ENCODE assay signal across 8 mouse cellular contexts in the genomic region with DNA sequence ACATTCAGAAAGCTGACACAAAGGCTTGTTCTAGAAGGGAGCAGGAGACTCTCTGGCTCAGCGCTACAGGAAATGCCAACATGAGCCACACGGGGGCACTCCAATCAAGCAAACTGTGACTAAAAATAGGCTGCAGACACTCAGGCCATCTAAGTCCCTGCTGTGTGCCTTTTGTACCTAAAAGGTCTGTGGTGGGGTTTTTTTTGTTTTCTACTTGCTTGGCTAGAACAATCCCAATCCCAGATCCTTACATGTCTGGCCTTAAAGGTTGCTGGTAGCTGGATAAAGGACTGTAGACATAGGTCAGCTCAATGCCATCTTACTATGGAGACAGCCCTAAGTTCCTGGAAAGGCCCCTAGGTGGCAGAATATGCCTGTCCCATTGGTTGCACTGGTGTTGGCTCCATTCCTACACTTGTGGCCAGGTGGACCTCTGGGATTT. TPM values are rescaled to one million over a fixed set of nuclear protein-coding genes. Genes with fewer than 3 reads are reported as not detected.
DNase-seq lines count a peak whose midpoint lies in the region; ATAC-seq lines count a peak whose summit lies in the region.
"Had no signal": no experiment of that assay in that cellular context is flagged by ENCODE, and none has a peak within 500 bp of the region (broad histone marks: within the 10 kb centered on the region; RNA-seq: fewer than 3 reads in every experiment).

No protein-coding gene starts in this region.

- H3K4me2 ChIP-seq in embryonic facial prominence, embryonic 12.5 days (replicated peaks), result no peak overlapping the region
- H3K4me2 ChIP-seq: limb, embryonic 15.5 days had no signal

- 1% methylated on average over 2 of the region's 2 CpGs for WGBS in embryonic facial prominence, embryonic 12.5 days
- WGBS in large intestine, adult 2 months, result 3% methylated on average over 2 of the region's 2 CpGs

- no peak overlapping the region for H3K27ac ChIP-seq in embryonic facial prominence, embryonic 12.5 days
- H3K27ac ChIP-seq: limb, embryonic 15.5 days had no signal

- H3K9me3 ChIP-seq in embryonic facial prominence, embryonic 12.5 days, result no peaks in the 10 kb centered on the region
- H3K9me3 ChIP-seq: limb, embryonic 15.5 days had no signal

- H3K9ac ChIP-seq in embryonic facial prominence, embryonic 12.5 days, result no peak overlapping the region
- H3K9ac ChIP-seq: limb, embryonic 15.5 days had no signal

- no peaks in the 10 kb centered on the region for H3K27me3 ChIP-seq in embryonic facial prominence, embryonic 12.5 days

- peak; percentile 16 for DNase-seq in MEL-GATA-1-ER (ENCODE audit: extremely low read depth, low read depth)
- DNase-seq in adrenal gland, postnatal 25 days, result peak; percentile 68
- DNase-seq in large intestine, adult 2 months (ENCODE audit: low read depth, low spot score), result peak; percentile 6
- DNase-seq in lung, postnatal 10 days, result peak; percentile 73
- peak; percentile 90 for DNase-seq in retina, postnatal 1 day

- no peaks in the 10 kb centered on the region for H3K36me3 ChIP-seq in embryonic facial prominence, embryonic 12.5 days
- H3K36me3 ChIP-seq: limb, embryonic 15.5 days had no signal

- no peaks in the 10 kb centered on the region for H3K4me1 ChIP-seq in embryonic facial prominence, embryonic 12.5 days
- H3K4me1 ChIP-seq: limb, embryonic 15.5 days had no signal

- no peak overlapping the region for H3K4me3 ChIP-seq in embryonic facial prominence, embryonic 12.5 days
- H3K4me3 ChIP-seq: limb, embryonic 15.5 days had no signal

- 0 out of 2 replicates have a peak, but pooled peaks have one; percentile 43 for ATAC-seq in embryonic facial prominence, embryonic 12.5 days (ENCODE audit: insufficient number of reproducible peaks, insufficient read depth, low FRiP score, low TSS enrichment)
- peak; percentile 73 to 84 for ATAC-seq in hematopoietic stem cell, adult 5-6 weeks (replicated peaks in 1 of 2; ENCODE audit: insufficient read depth in 1 of 2, low FRiP score in 2 of 2, low TSS enrichment in 1 of 2, low read depth in 1 of 2, poor library complexity in 2 of 2, severe bottlenecking in 2 of 2)

RNA-seq across cellular contexts. Expression of a gene that starts 17.6 kb away (rescaled TPM):
- 2.0 and 4.3 TPM in 2 replicates for total RNA-seq in adrenal gland, postnatal 25 days (2021)
- polyA plus RNA-seq in embryonic facial prominence, embryonic 12.5 days (2016; fragmentation: Nextera tagmentation; extraction: Ambion mirVana), result 52.8 and 62.3 TPM in 2 replicates
- not detected in 2 replicates for total RNA-seq in hematopoietic stem cell, adult 5-6 weeks (2017)
- 0.78 and 0.84 TPM in 2 replicates for polyA plus RNA-seq in large intestine, adult 2 months (2012; rRNA removed)

Comparison
In these comparisons a context has a peak if more than half of its experiments do, and no peak if none do; other contexts are left out.
1. DNase-seq: peak in every context shown above with its lines; median percentile 90 in retina, postnatal 1 day; 73 in lung, postnatal 10 days; 68 in adrenal gland, postnatal 25 days; 16 in MEL-GATA-1-ER; 6 in large intestine, adult 2 months.